In genomic region chr3:116536428-116537199, GRCm38 (mm10) we compare ENCODE assay signal across 10 mouse cellular contexts. TPM values are rescaled to one million over a fixed set of nuclear protein-coding genes. Genes with fewer than 3 reads are reported as not detected.
DNase-seq lines count a peak whose midpoint lies in the region; ATAC-seq lines count a peak whose summit lies in the region.
"Had no signal": no experiment of that assay in that cellular context is flagged by ENCODE, and none has a peak within 500 bp of the region (broad histone marks: within the 10 kb centered on the region; RNA-seq: fewer than 3 reads in every experiment).

No protein-coding gene starts in this region.

- H3K4me3 ChIP-seq in neural tube, embryonic 12.5 days: no peak overlapping the region
- no peak overlapping the region for H3K4me3 ChIP-seq in forebrain, embryonic 13.5 days
- H3K4me3 ChIP-seq: embryonic facial prominence, embryonic 13.5 days; myocyte had no signal

- H3K9ac ChIP-seq in neural tube, embryonic 12.5 days: 0 out of 2 replicates have a peak overlapping the region, but pooled peaks have one; percentile 6
- H3K9ac ChIP-seq in forebrain, embryonic 13.5 days: no peak overlapping the region
- H3K9ac ChIP-seq: embryonic facial prominence, embryonic 13.5 days had no signal

- peak; percentile 34 to 67; a peak in 1 of 4 replicates for ATAC-seq in hematopoietic stem cell, adult 5-6 weeks (replicated peaks in 1 of 2; ENCODE audit: insufficient read depth in 1 of 2, low FRiP score in 2 of 2, low TSS enrichment in 1 of 2, low read depth in 1 of 2, poor library complexity in 2 of 2, severe bottlenecking in 2 of 2)
- peak; percentile 95 for ATAC-seq in neural tube, embryonic 12.5 days (ENCODE audit: low FRiP score, low read depth)
- ATAC-seq in forebrain, embryonic 13.5 days: no peak

- peak; percentile 12 for DNase-seq in kidney, postnatal 10 days
- no peak for DNase-seq in kidney, adult 9 months
- peak; percentile 31 for DNase-seq in embryo, embryonic 9.5 days (ENCODE audit: extremely low spot score)
- DNase-seq in adipocyte (ENCODE audit: low spot score): no peak
- DNase-seq in thymus, postnatal 25 days: no peak

- peaks cover 50% of the 10 kb centered on the region for H3K36me3 ChIP-seq in neural tube, embryonic 12.5 days
- H3K36me3 ChIP-seq in forebrain, embryonic 13.5 days (ENCODE audit: poor library complexity, severe bottlenecking): peaks cover 71% of the 10 kb centered on the region

- H3K4me1 ChIP-seq in neural tube, embryonic 12.5 days: peaks cover 15% of the 10 kb centered on the region
- H3K4me1 ChIP-seq in forebrain, embryonic 13.5 days: no peaks in the 10 kb centered on the region

- H3K27ac ChIP-seq in neural tube, embryonic 12.5 days: peak overlapping the region; percentile 81; the same call in 1 of the 2 replicates
- H3K27ac ChIP-seq in forebrain, embryonic 13.5 days: no peak overlapping the region
- H3K27ac ChIP-seq: embryonic facial prominence, embryonic 13.5 days had no signal

- no peaks in the 10 kb centered on the region for H3K27me3 ChIP-seq in neural tube, embryonic 12.5 days (replicated peaks)
- no peaks in the 10 kb centered on the region for H3K27me3 ChIP-seq in forebrain, embryonic 13.5 days
- H3K27me3 ChIP-seq: embryonic facial prominence, embryonic 13.5 days had no signal

- H3K4me2 ChIP-seq in neural tube, embryonic 12.5 days (replicated peaks): peak overlapping the region; percentile 45
- H3K4me2 ChIP-seq in forebrain, embryonic 13.5 days: no peak overlapping the region
- H3K4me2 ChIP-seq: embryonic facial prominence, embryonic 13.5 days had no signal

- 7% methylated on average over 16 of the region's 16 CpGs for WGBS in neural tube, embryonic 12.5 days
- WGBS in forebrain, embryonic 13.5 days: 81% methylated on average over 16 of the region's 16 CpGs

- no peaks in the 10 kb centered on the region for H3K9me3 ChIP-seq in neural tube, embryonic 12.5 days
- no peaks in the 10 kb centered on the region for H3K9me3 ChIP-seq in forebrain, embryonic 13.5 days (replicated peaks)
- H3K9me3 ChIP-seq: embryonic facial prominence, embryonic 13.5 days had no signal

RNA-seq across cellular contexts. Expression of gene Dbt, which starts 23.7 kb away (rescaled TPM):
- total RNA-seq in hematopoietic stem cell, adult 5-6 weeks (2017): 15.2 and 17.0 TPM in 2 replicates
- 13.7 and 17.2 TPM in 2 replicates for polyA plus RNA-seq in neural tube, embryonic 12.5 days (2016; fragmentation: Nextera tagmentation; extraction: Ambion mirVana)
- 12.1 and 14.0 TPM in 2 replicates for polyA plus RNA-seq in forebrain, embryonic 13.5 days (2015; fragmentation: Nextera tagmentation; extraction: Ambion mirVana)

RNA-seq across cellular contexts. Expression of gene Lrrc39, which starts 26.2 kb away (rescaled TPM):
- 0.55 and 1.2 TPM in 2 replicates for total RNA-seq in hematopoietic stem cell, adult 5-6 weeks (2017)
- polyA plus RNA-seq in neural tube, embryonic 12.5 days (2016; fragmentation: Nextera tagmentation; extraction: Ambion mirVana): 0.70 and 0.98 TPM in 2 replicates
- 0.36 and 0.58 TPM in 2 replicates for polyA plus RNA-seq in forebrain, embryonic 13.5 days (2015; fragmentation: Nextera tagmentation; extraction: Ambion mirVana)

RNA-seq across cellular contexts. Expression of gene Rtca, which starts 28.6 kb away (rescaled TPM):
- 31.6 and 32.6 TPM in 2 replicates for total RNA-seq in hematopoietic stem cell, adult 5-6 weeks (2017)
- polyA plus RNA-seq in neural tube, embryonic 12.5 days (2016; fragmentation: Nextera tagmentation; extraction: Ambion mirVana): 117 and 119 TPM in 2 replicates
- polyA plus RNA-seq in forebrain, embryonic 13.5 days (2015; fragmentation: Nextera tagmentation; extraction: Ambion mirVana): 113 and 118 TPM in 2 replicates

RNA-seq across cellular contexts. Expression of gene Sass6, which starts 58.2 kb away (rescaled TPM):
- 34.1 and 43.9 TPM in 2 replicates for total RNA-seq in hematopoietic stem cell, adult 5-6 weeks (2017)
- polyA plus RNA-seq in neural tube, embryonic 12.5 days (2016; fragmentation: Nextera tagmentation; extraction: Ambion mirVana): 29.5 and 31.7 TPM in 2 replicates
- polyA plus RNA-seq in forebrain, embryonic 13.5 days (2015; fragmentation: Nextera tagmentation; extraction: Ambion mirVana): 28.4 and 29.7 TPM in 2 replicates

Comparison
In these comparisons a context has a peak if more than half of its experiments do, and no peak if none do; other contexts are left out.
1. DNase-seq: peak in kidney, postnatal 10 days (single experiment) and embryo, embryonic 9.5 days (single experiment); none in kidney, adult 9 months (single experiment), adipocyte (single experiment) and thymus, postnatal 25 days (single experiment).